ENCODE assay signal across 8 mouse cellular contexts in the genomic region with DNA sequence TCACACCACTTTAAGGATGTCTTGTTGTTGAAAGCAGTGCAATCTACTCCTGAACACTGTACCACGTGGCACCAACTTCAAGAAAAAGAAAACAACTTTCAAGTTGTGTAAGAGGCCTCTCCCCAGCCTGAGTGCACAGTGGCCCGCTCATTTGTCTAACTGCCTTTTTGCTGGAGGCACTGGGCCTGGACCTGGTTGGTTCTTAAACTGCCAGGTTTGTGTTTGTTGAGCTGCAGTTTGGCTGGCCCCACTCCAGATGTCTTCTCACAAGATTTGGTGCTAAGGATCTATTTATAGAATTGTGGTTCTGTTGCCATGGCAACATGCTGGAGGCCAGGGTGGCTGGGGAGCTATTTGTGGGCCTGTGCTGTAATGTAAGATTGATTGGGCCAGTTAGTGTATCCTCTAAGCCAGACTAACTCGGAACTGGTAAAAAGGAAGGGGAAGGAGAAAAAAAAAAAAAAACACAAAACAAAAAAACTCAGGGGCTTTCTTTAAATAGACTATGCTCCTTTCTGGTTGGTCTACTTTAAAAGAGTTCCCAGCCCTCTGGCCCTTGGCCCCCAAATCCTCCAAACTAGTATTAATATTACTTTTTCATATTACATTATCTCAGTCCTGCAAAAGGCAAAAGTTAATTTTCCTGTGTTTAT. TPM values are rescaled to one million over a fixed set of nuclear protein-coding genes. Genes with fewer than 3 reads are reported as not detected.
DNase-seq lines count a peak whose midpoint lies in the region; ATAC-seq and TF ChIP-seq lines count a peak whose summit lies in the region.

No protein-coding gene starts in this region.

- peaks cover 66% of the 10 kb centered on the region for H3K36me3 ChIP-seq in C2C12 (ENCODE audit: control insufficient read depth, insufficient read depth)
- H3K36me3 ChIP-seq in heart, embryonic 13.5 days = peaks cover 72% of the 10 kb centered on the region
- H3K36me3 ChIP-seq in kidney, embryonic 16.5 days (ENCODE audit: insufficient read depth, low read length) = peaks cover 44% of the 10 kb centered on the region
- peaks cover 35% of the 10 kb centered on the region for H3K36me3 ChIP-seq in stomach, embryonic 15.5 days

- H3K9me3 ChIP-seq in heart, embryonic 13.5 days = no peaks in the 10 kb centered on the region
- H3K9me3 ChIP-seq in kidney, embryonic 16.5 days (ENCODE audit: low read length) = peaks cover 4% of the 10 kb centered on the region; the same call in 1 of the 2 replicates
- H3K9me3 ChIP-seq in stomach, embryonic 15.5 days = no peaks in the 10 kb centered on the region

- no peak overlapping the region for H3ac ChIP-seq in C2C12 (ENCODE audit: control insufficient read depth, insufficient read length, low read depth)

- H3K4me1 ChIP-seq in bone marrow macrophage, adult 2 months (ENCODE audit: control insufficient read depth, insufficient read depth, low read length) = peaks cover 44% of the 10 kb centered on the region
- peaks cover 62% of the 10 kb centered on the region for H3K4me1 ChIP-seq in heart, embryonic 13.5 days
- peaks cover 56% of the 10 kb centered on the region for H3K4me1 ChIP-seq in kidney, embryonic 16.5 days (ENCODE audit: insufficient read depth, low read length)
- H3K4me1 ChIP-seq in stomach, embryonic 15.5 days = peaks cover 42% of the 10 kb centered on the region

- 15% methylated on average over 3 of the region's 3 CpGs for WGBS in heart, embryonic 13.5 days
- WGBS in kidney, embryonic 16.5 days = 0% methylated on average over 3 of the region's 3 CpGs
- WGBS in stomach, embryonic 15.5 days = 3% methylated on average over 3 of the region's 3 CpGs

- peak overlapping the region; percentile 78 for H3K9ac ChIP-seq in heart, embryonic 13.5 days
- peak overlapping the region; percentile 50 for H3K9ac ChIP-seq in kidney, embryonic 16.5 days (replicated peaks; ENCODE audit: low read length)
- no peak overlapping the region for H3K9ac ChIP-seq in stomach, embryonic 15.5 days

- peak overlapping the region; percentile 65 for H3K4me2 ChIP-seq in heart, embryonic 13.5 days
- peak overlapping the region; percentile 38 for H3K4me2 ChIP-seq in kidney, embryonic 16.5 days (replicated peaks; ENCODE audit: low read depth, low read length)
- H3K4me2 ChIP-seq in stomach, embryonic 15.5 days = peak overlapping the region; percentile 9; the same call in 1 of the 2 replicates

- H3K79me2 ChIP-seq in C2C12 (ENCODE audit: control insufficient read depth, insufficient read depth) = peaks cover 66% of the 10 kb centered on the region

- peaks cover 62% of the 10 kb centered on the region for H3K79me3 ChIP-seq in C2C12 (ENCODE audit: low read depth)

- DNase-seq in fat pad, adult 2 months (ENCODE audit: extremely low read depth, low read depth, low spot score) = peak; percentile 37
- peak; percentile 53 for DNase-seq in liver

- H3K27me3 ChIP-seq in C2C12 (ENCODE audit: control insufficient read depth, insufficient read depth, insufficient read length) = no peaks in the 10 kb centered on the region
- no peaks in the 10 kb centered on the region for H3K27me3 ChIP-seq in heart, embryonic 13.5 days (replicated peaks)
- no peaks in the 10 kb centered on the region for H3K27me3 ChIP-seq in kidney, embryonic 16.5 days (ENCODE audit: insufficient read depth, low read length)
- H3K27me3 ChIP-seq in stomach, embryonic 15.5 days (replicated peaks) = no peaks in the 10 kb centered on the region

- TF ChIP-seq POLR2A in bone marrow macrophage, adult 2 months (IDR thresholded peaks at IDR 0.05; ENCODE audit: borderline replicate concordance, low read depth, low read length) = no peak

- no peak overlapping the region for H3K4me3 ChIP-seq in C2C12 (ENCODE audit: insufficient read depth, poor library complexity, severe bottlenecking)
- peak overlapping the region; percentile 2; the same call in 1 of the 2 replicates for H3K4me3 ChIP-seq in bone marrow macrophage, adult 2 months (ENCODE audit: insufficient read depth, low read length)
- peak overlapping the region; percentile 29 for H3K4me3 ChIP-seq in heart, embryonic 13.5 days
- 0 out of 2 replicates have a peak overlapping the region, but pooled peaks have one; percentile 9 for H3K4me3 ChIP-seq in kidney, embryonic 16.5 days (ENCODE audit: low read length)
- no peak overlapping the region for H3K4me3 ChIP-seq in stomach, embryonic 15.5 days (replicated peaks)

- peak; percentile 44; the same call in 1 of the 2 replicates for ATAC-seq in heart, embryonic 13.5 days (ENCODE audit: extremely low read depth, insufficient number of reproducible peaks, low FRiP score, low TSS enrichment)
- peak; percentile 76 for ATAC-seq in kidney, embryonic 16.5 days (ENCODE audit: low FRiP score, low TSS enrichment)
- ATAC-seq in monocyte, adult 5-6 weeks (replicated peaks; ENCODE audit: insufficient number of reproducible peaks, low FRiP score, low TSS enrichment, poor library complexity, severe bottlenecking) = peak; percentile 76
- peak; percentile 51; the same call in 1 of the 2 replicates for ATAC-seq in stomach, embryonic 15.5 days (ENCODE audit: insufficient read depth, low FRiP score, low read depth)

- H3K27ac ChIP-seq in bone marrow macrophage, adult 2 months (ENCODE audit: insufficient read depth, low read depth, low read length) = peak overlapping the region; percentile 92
- peak overlapping the region; percentile 96 for H3K27ac ChIP-seq in heart, embryonic 13.5 days (replicated peaks)
- peak overlapping the region; percentile 90 for H3K27ac ChIP-seq in kidney, embryonic 16.5 days (ENCODE audit: low read length)
- H3K27ac ChIP-seq in stomach, embryonic 15.5 days = peak overlapping the region; percentile 49

- no peak for TF ChIP-seq CTCF in C2C12 (IDR thresholded peaks at IDR 0.05; ENCODE audit: control insufficient read depth, insufficient read depth, insufficient read length)
- TF ChIP-seq CTCF in bone marrow macrophage, adult 2 months (IDR thresholded peaks at IDR 0.05; ENCODE audit: low read depth, low read length) = no peak

TF ChIP-seq in C2C12, 6 proteins besides CTCF, POLR2A, EP300 and RAD21:
- TF ChIP-seq MYOD1 (IDR thresholded peaks at IDR 0.05; ENCODE audit: control insufficient read depth, insufficient read length, low read depth) (no peak), USF1 (IDR thresholded peaks at IDR 0.05; ENCODE audit: low read depth) (peak; percentile 43)

RNA-seq across cellular contexts. Expression of gene Gm20721, which starts 2.4 kb away (rescaled TPM):
- polyA plus RNA-seq in C2C12 (2012; fragmentation: generic; extraction: Trizol) = 2.9 TPM
- polyA plus RNA-seq in bone marrow macrophage, adult 2 months (2012; ENCODE audit: insufficient read depth, insufficient read length, missing spikeins) = 3.6 and 4.1 TPM in 2 replicates
- 16.0 and 26.6 TPM in 2 replicates for polyA plus RNA-seq in heart, embryonic 13.5 days (2015; fragmentation: Nextera tagmentation; extraction: Ambion mirVana)
- 18.2 and 28.2 TPM in 2 replicates for polyA plus RNA-seq in kidney, embryonic 16.5 days (2015; fragmentation: Nextera tagmentation; extraction: Ambion mirVana)
- total RNA-seq in monocyte, adult 5-6 weeks (2017) = 8.0 to 16.0 TPM (median 12.4 TPM) in 3 replicates
- polyA plus RNA-seq in stomach, embryonic 15.5 days (2015; fragmentation: Nextera tagmentation; extraction: Ambion mirVana) = 37.5 and 62.9 TPM in 2 replicates

Comparison
In these comparisons a context has a peak if more than half of its experiments do, and no peak if none do; other contexts are left out.
1. H3K4me3 ChIP-seq: peak in bone marrow macrophage, adult 2 months (single experiment), heart, embryonic 13.5 days (single experiment) and kidney, embryonic 16.5 days (single experiment); none in C2C12 (single experiment) and stomach, embryonic 15.5 days (single experiment).
2. H3K4me2 ChIP-seq: peak in every context shown above with its lines; median percentile 65 in heart, embryonic 13.5 days; 38 in kidney, embryonic 16.5 days; 9 in stomach, embryonic 15.5 days.
3. Peak in every context shown above with its lines, with median percentiles within 50 percentile points of each other: H3K27ac ChIP-seq and ATAC-seq.